Mouse (Mus musculus) right cerebral cortex, postnatal 10 days (tissue): ENCODE data around the gene Snhg11.
"Not testable (repeated sequence)": the region's sequence is repeated elsewhere in the genome, so short reads cannot be mapped to it uniquely, and the experiment has no call there.

ENCODE experiments used
- DNase-seq, 2 experiments: peaks; one replicate each; pipeline ENCODE4 v3.0.0; 2021; ENCODE audit warnings: low spot score in 2 of 2

Snhg11 gene

DNA sequence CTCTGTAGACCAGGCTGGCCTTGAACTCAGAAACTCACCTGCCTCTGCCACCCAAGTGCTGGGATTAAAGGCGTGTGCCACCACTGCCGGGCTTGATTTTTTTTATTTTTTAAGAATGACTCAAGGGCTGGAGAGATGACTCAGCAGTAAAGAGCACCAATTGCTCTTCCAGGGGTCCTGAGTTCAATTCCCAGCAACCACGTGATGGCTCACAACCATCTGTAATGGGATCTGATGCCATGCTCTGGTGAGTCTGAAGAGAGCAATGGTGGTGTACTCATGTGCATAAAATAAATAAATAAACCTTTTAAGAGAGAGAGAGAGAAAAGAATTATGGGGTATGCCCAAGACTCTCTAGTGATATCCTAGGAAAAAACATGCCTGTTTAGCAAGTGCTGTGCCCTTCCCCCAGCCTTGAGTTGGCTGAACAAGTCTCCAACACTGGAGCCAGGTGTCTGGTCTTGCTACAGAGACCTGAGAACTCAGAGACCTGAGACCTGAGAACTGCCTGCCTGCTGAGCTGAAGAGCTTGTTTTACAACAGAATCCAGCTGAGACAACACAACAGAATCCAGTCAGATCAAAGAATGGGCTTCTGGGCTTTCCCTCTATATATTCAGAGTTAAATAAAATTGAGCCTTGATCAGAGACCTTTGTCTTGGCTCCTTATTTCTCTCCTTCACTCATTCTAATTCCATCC is 5.8 kb upstream of the Snhg11 start:
- no peak for DNase-seq

DNA sequence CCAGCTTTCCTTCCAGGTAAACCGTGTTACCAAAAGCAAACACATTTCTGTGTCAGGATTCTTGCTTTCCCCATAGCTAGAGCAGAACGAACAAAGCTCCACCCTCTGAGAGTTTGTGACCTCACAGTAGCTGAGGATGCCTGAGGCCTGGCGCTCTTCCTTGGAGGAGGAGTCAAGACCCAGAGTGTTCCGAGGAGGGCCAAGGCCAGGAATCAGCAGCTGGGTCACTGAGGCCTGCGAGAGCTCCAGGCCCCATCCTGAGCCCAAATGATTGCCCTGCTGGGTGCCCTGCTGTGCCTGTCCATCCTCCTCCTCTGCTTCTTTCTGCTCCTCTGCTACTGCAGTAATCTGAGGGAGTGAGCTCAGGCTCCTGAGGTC is 5.3 kb upstream of the Snhg11 start:
- DNase-seq = no peak

DNA sequence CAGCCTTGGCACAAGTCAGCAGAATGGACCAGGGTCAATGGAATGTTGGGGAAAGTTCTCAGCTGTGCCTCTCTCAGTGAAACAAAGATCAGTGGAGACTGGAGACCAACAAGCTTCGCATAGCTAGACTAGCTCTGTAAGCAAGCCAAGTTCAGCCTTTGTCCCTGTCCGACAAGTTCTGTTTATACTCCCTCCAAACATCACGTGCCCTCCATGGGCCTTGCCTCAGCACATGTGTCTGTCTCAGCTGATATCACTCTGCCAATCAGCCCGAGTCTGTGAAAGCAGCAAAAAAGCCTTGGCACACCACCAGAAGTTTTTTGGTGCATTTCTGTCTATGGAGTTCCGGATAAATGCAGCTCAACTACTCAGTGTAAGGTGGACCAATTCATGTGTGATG is 2.4 kb upstream of the Snhg11 start:
- peak in 1 of 2 experiments; percentile 36 for DNase-seq

- no peak for DNase-seq
These were observed 1.9 kb upstream of the Snhg11 start for GRCm38 (mm10) chr2:158373516-158373915.

GRCm38 (mm10) chr2:158376123-158376687 is 767 bp downstream of the Snhg11 start:
- peak; percentile 56 to 69 for DNase-seq

GRCm38 (mm10) chr2:158376798-158377197 is 1.4 kb downstream of the Snhg11 start:
- peak in 1 of 2 experiments; percentile 50 for DNase-seq

DNA sequence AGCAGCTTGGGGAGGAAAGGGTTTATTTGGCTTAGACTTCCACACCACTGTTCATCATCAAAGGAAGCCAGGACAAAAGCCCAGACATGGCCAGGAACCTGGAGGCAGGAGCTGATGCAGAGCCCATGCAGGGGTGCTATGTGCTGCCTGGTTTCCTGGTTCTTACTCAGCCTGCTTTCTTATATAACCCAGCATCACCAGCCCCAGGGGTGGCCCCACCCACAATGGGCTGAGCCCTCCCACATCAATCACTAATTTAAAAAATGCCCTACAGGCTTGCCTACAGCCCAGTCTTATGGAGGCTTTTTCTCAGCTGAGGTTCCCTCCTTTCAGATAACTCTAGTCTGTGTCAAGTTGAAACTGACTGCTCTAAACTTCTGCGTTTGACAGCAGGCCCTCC is 2.4 kb downstream of the Snhg11 start:
- DNase-seq = peak in 1 of 2 experiments; percentile 41

GRCm38 (mm10) chr2:158379354-158380078 is 4.1 kb downstream of the Snhg11 start:
- DNase-seq = peak; percentile 76 to 77

GRCm38 (mm10) chr2:158386072-158386471 is 10.6 kb downstream of the Snhg11 start:
- DNase-seq = no peak

DNA sequence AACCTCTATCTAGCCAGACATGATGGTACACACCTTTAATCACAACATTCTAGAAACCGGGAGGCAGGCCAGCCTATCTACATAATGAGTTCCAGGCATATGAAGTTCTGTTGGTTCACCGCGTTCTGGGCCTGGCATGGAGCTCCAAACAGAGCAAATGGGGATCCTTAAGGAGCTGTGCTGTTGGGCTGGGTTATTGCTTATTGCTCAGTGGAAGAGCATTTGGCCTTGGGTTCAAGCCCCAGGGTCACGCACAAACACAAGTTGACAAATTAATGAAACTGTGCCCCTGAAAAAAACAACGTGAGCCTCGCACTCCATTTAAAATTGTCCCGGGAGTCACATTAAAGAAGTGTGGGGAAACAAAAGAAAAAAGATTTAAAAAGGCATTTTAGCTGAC is 14.0 kb downstream of the Snhg11 start:
- DNase-seq = no peak

DNA sequence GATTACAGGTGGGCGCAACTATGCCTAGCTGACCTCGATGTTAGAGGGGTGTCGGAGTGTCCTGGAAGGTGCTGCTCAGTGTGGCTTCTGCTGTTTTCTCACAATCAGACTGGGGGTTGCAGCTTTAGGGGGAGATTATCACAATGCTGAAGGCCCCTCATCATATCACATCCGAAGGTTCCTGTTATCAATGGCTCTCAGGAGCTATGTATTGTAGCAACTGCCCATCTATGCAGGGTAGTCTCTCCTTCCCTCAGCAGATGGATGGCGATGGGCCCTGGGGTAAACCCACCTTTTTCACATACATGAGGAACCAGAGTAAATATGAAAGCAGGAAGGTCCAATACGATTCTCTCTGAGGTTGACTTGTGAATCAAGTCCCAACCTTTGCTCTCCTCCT is 20.9 kb downstream of the Snhg11 start:
- DNase-seq = no peak

- DNase-seq = not testable (repeated sequence)
These were observed 21.7 kb downstream of the Snhg11 start for GRCm38 (mm10) chr2:158397140-158397539.

DNA sequence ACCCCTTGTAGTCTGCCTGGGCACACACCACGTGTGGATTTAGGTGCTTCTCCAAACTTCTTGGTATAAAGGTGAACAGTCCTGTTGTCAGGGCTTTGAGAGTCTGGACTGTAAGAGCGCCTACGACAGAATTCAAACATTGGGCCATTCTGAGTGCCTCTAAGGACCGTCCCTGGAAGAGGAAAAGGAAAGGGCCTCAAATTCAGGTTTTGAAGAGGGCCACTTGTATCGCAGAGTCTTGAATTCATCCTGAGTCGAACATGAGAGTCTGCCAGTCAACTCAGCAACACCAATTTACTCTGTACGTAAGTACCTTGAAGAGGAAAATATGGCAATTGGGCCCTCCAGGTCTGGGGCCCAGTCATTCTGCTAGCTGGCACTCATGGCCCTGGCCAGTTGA is 27.5 kb downstream of the Snhg11 start:
- no peak for DNase-seq

DNA sequence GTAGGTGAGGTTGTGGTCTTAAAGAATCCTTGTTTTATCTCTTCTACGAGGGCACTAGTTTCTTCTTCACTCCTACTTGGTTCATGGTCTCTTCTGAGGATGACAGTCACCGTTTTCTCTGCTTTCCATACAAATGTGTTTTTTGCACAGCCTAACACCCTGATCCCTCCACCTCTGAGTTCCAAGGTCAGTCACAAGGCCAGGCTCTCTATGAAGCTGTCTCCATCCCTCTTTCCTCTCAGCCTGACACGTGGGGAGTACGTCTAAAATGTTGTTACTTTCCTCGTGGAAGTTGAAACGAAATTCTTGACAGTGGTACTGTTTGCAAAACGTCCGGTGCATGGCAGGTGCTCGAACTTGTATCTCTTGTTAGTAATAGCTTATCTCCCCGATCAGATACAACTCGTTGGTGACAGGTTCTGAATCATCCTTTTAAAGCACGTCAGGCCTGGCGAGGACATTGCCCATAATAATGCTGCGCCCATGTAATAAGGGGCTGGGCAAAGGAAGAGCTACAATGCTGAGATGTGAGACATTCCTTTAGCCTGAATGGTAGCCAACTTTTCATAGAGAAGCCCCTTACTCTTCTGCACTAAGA is 33.7 kb downstream of the Snhg11 start:
- DNase-seq = no peak

DNA sequence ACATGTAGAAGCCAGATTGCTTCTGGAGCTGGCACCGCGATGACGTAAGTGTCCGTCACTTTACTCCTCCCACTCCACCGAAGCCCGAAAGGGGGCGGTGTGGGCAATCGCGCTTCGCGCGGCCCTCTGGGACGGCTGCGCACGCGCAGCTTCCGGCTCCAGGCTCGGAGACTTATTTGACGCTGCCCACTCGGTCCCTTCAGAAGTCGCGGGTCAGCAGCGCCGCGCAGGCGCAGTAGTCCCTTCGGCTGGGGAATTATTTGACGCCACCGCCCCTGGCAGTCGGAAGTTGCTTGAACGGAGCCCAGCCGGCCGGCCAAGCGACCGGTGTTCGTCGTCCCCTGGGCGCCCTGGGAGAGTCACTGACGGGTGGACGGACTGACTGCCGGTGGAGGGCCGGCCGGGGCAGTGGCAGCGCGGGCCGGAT is 34.2 kb downstream of the Snhg11 start, which contains the start of gene Ralgapb:
TSS of gene Ralgapb (plus strand) at position 254 of the 427 bp plus-strand sequence.
- DNase-seq = peak; percentile 98 to 99

DNA sequence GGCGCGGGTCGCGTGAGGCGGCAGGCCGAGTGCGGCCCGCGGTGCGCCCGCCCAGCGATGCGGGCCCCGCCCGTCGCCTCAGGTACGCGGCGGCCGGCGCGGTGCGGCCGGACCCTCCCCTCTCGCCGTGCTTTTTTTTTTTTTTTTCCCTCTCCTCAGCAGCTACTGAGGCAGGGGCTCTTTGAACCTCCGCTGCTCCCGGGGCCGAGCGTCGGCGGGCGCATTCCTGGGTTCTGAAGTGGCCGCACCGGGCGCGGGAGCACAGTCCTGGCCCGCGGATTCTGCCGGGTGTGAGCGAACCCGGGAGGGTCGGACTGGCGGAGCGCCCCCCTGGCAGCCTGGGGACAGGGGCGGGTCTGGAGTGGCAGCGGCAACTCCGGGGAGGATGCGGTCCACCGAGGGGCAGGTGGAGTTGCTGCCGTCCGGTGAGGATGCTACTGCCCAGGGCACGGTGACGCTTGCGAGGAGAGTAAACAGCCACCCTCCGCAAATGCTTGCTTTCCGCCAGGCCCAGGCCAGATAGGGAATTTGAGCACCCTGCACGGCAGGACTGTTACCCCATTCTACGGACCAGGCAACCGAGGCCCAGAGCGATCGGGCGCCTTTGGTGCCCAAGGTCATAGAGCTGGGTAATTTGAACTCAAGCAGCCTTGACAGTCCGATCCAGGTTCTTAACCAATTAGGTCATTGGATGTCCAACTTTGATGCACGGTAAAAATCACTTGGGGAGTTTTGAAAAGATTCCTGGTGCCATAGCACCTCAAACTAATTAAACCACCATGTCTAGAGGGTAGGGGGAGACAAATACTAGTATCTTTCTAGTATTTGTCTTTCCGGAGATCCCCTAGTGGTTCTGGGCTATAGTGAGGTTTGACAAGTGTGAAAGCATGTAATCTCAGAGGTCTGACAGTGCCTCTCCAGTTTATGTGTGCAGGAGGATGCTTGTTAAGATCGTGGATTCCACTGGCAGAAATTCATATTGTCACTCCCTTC is 34.9 kb downstream of the Snhg11 start:
- DNase-seq = peak; percentile 53 to 54

- no peak for DNase-seq
These were observed 37.8 kb downstream of the Snhg11 start for GRCm38 (mm10) chr2:158413240-158413639.

DNA sequence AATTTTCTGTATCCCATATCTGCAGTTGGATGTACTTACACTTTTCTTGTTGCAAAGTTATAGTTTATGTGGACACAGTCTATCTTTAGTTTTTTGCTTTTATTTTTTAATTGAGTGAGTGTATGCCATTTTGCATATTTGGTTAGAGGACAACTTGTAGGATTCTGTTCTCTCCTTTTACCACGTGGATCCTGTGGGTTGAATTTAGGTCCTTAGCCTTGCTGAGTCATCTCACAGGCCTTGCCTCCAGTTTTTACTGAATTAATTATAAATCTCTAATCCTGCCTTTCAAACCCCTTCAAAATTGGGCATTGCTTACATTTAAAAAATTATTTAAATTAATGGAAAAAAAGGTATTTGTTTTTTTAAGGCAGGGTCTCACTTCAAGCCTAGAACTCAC is 40.4 kb downstream of the Snhg11 start:
- no peak for DNase-seq

- no peak for DNase-seq
These were observed 43.2 kb downstream of the Snhg11 start for GRCm38 (mm10) chr2:158418663-158419062.
